Mouse (Mus musculus) 3T3-L1 (cell line): ENCODE data around the gene Psmg4.

ENCODE experiments used
- DNase-seq: peaks from one replicate; pipeline ENCODE4 v3.0.0-alpha.2; 2015; ENCODE audit warnings: low read depth, low spot score

Gene Psmg4

GRCm38 (mm10) chr13:34193384-34193783, 30.6 kb downstream of the Psmg4 start:
- DNase-seq, result no peak

GRCm38 (mm10) chr13:34195676-34196075, 32.9 kb downstream of the Psmg4 start:
- DNase-seq, result no peak

GRCm38 (mm10) chr13:34205216-34205615, 42.5 kb downstream of the Psmg4 start:
- DNase-seq, result no peak

GRCm38 (mm10) chr13:34207714-34208470, 45.1 kb downstream of the Psmg4 start:
- DNase-seq, result no peak

- DNase-seq, result peak; percentile 85
Observed at GRCm38 (mm10) chr13:34211261-34211775, 48.6 kb downstream of the Psmg4 start.

- no peak for DNase-seq
Observed at GRCm38 (mm10) chr13:34212735-34213212, 50.0 kb downstream of the Psmg4 start.

GRCm38 (mm10) chr13:34214855-34215254, 52.1 kb downstream of the Psmg4 start:
- no peak for DNase-seq

GRCm38 (mm10) chr13:34218776-34219175, 56.0 kb downstream of the Psmg4 start:
- DNase-seq, result no peak

GRCm38 (mm10) chr13:34219728-34220127, 57.0 kb downstream of the Psmg4 start:
- no peak for DNase-seq

GRCm38 (mm10) chr13:34222985-34223384, 60.2 kb downstream of the Psmg4 start:
- DNase-seq, result no peak

- DNase-seq, result no peak
Observed at GRCm38 (mm10) chr13:34226940-34227339, 64.2 kb downstream of the Psmg4 start.
